Mouse (Mus musculus) layer of hippocampus, adult 9-10 months (tissue): ENCODE results near the gene 4930451I11Rik.

ENCODE experiments used
- DNase-seq: peaks from one replicate; pipeline ENCODE4 v3.0.0; 2022; ENCODE audit warnings: low spot score

The 4930451I11Rik gene

DNA sequence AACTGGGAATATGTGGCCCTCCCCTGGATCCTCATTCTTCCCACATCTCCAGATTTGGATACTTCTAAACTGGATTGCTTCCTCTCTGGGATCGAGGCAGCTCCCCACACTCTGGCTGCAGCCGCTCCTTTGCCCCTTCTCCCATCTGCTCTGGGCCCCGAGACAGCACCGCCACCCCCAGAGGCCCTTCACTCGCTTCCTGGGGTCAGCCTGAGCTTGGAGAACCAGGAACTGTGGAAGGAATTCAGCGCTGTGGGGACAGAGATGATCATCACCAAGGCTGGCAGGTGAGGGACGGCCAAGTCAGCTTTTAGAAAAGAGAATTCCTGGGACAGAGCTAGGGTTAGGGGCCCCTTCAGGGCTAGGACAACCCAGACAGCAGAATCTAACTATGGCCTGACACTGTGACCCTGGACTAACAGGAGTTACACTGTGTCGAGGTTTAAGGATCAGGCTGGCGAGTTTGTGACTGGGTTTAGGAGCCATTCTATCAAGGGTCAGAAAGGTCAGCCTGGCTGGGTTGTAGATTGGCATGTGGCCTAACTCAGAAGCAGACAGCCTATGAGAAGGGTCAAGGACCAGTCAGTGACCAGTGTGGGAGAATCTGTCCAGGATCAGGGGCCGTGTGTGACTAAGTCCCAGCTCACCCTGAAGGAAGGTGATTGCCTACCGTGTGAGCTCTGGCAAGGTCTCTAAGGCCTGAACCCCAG, 49.6 kb downstream of the 4930451I11Rik start:
- no peak for DNase-seq

DNA sequence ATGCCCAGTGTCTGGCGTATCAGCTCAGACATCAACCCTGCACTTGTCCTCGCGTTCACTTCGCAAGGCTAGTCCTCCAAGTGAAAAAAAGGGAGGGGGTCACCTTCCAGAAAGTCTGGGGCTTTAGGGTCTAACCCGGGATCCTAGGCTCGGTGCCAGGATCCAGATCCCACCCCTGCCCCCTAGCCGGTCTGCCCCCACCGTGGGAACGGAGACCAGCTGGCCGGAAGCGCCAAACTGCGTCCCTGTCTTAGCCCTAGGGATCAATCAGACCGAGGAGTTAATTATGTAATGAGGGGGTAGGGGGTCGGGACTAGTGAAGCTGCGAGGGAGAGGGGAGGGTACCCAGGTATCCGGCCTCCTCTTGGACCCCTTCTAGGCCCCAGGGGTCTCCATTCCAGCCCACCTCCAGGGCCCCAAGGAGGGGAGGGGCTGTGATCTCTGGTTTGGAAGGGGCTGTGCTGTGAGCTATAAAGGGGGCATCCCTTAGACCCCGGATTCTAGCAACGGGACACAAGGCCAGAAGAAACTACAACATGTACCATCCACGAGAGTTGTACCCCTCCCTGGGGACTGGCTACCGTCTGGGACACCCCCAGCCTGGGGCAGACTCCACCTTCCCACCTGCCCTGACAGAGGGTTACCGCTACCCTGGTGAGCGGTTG, 50.3 kb downstream of the 4930451I11Rik start, which contains the start of gene Tbx6:
Gene Tbx6 (plus strand): TSS at position 513 of the 665 bp plus-strand sequence.
- DNase-seq: no peak
